ENCODE assay signal across 13 mouse cellular contexts in the genomic region with DNA sequence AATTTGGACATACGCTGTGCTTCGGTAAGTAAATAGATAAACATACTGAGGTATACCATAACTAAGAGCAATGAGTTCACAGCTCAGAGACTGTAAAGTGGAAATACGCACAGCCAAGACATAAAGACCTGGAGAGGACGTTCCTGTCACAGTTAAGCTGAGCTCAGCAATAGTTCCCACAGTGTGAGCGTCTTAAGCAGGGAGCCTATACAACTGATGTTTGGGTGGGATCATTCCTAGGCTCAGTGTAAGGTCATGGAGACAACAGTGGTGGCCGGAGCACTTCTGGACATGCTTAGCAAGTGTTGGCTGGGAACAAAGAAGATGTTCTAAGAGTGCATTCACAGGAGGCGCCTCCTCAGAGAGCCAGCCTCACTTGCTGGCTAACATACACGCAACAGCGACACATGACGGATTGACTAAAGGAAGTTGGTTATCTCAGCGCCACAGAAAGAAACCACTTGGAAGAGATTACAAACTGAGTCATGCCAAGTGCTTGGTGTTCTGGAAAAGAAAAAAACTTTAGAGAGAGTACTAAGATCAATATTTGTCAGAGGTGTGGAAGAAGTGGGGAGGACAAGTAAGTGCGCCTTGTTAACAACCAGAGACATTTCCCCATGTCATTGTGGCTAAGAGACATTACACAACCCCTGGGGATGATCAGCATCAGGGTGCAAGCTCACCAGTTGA. TPM values are rescaled to one million over a fixed set of nuclear protein-coding genes. Genes with fewer than 3 reads are reported as not detected.
DNase-seq lines count a peak whose midpoint lies in the region; ATAC-seq and TF ChIP-seq lines count a peak whose summit lies in the region.
"Had no signal": no experiment of that assay in that cellular context is flagged by ENCODE, and none has a peak within 500 bp of the region (broad histone marks: within the 10 kb centered on the region; RNA-seq: fewer than 3 reads in every experiment).

No protein-coding gene starts in this region.

- intact Hi-C loops in left cerebral cortex, postnatal 36 days (cut with DNase I): no loop called here

- no peaks in the 10 kb centered on the region for H3K36me3 ChIP-seq in lung, postnatal 0 days (ENCODE audit: insufficient read depth, low read length)
- H3K36me3 ChIP-seq in liver, embryonic 13.5 days: peaks cover 67% of the 10 kb centered on the region
- H3K36me3 ChIP-seq in stomach, embryonic 14.5 days (ENCODE audit: control insufficient read depth, insufficient read depth, low read length): no peaks in the 10 kb centered on the region
- H3K36me3 ChIP-seq: midbrain, embryonic 10.5 days had no signal

- peak overlapping the region; percentile 20; the same call in 1 of the 2 replicates for H3K27ac ChIP-seq in lung, postnatal 0 days (ENCODE audit: low read length)
- H3K27ac ChIP-seq in liver, embryonic 13.5 days: peak overlapping the region; percentile 99
- no peak overlapping the region; the same call in 1 of the 2 replicates for H3K27ac ChIP-seq in stomach, embryonic 14.5 days (ENCODE audit: low read length)
- H3K27ac ChIP-seq: hindbrain, postnatal 0 days; midbrain, embryonic 10.5 days had no signal

- peaks cover 6% of the 10 kb centered on the region; the same call in 1 of the 2 replicates for H3K4me1 ChIP-seq in lung, postnatal 0 days (ENCODE audit: insufficient read depth, low read depth, low read length)
- H3K4me1 ChIP-seq in lung, adult 2 months (ENCODE audit: control insufficient read depth, insufficient read depth, low read length): peaks cover 2% of the 10 kb centered on the region; the same call in 1 of the 2 replicates
- peaks cover 93% of the 10 kb centered on the region for H3K4me1 ChIP-seq in liver, embryonic 13.5 days (replicated peaks)
- H3K4me1 ChIP-seq in stomach, embryonic 14.5 days (ENCODE audit: control insufficient read depth, insufficient read depth, low read length): peaks cover 28% of the 10 kb centered on the region

- H3K9me3 ChIP-seq in lung, postnatal 0 days (ENCODE audit: low read length): no peaks in the 10 kb centered on the region
- no peaks in the 10 kb centered on the region for H3K9me3 ChIP-seq in liver, embryonic 13.5 days (replicated peaks)
- H3K9me3 ChIP-seq in stomach, embryonic 14.5 days (ENCODE audit: control insufficient read depth, low read depth, low read length): no peaks in the 10 kb centered on the region
- H3K9me3 ChIP-seq: midbrain, embryonic 10.5 days had no signal

- H3K9ac ChIP-seq in lung, postnatal 0 days (replicated peaks; ENCODE audit: low read depth): no peak overlapping the region
- peak overlapping the region; percentile 73 for H3K9ac ChIP-seq in liver, embryonic 13.5 days
- H3K9ac ChIP-seq in stomach, embryonic 14.5 days (replicated peaks; ENCODE audit: low read depth, low read length): no peak overlapping the region

- H3K27me3 ChIP-seq in lung, postnatal 0 days (replicated peaks; ENCODE audit: insufficient read depth, low read length): no peaks in the 10 kb centered on the region
- no peaks in the 10 kb centered on the region for H3K27me3 ChIP-seq in liver, embryonic 13.5 days
- H3K27me3 ChIP-seq in stomach, embryonic 14.5 days (ENCODE audit: control insufficient read depth, insufficient read depth, low read length): no peaks in the 10 kb centered on the region

- no peak overlapping the region for H3K4me3 ChIP-seq in lung, postnatal 0 days (ENCODE audit: low read depth, low read length)
- H3K4me3 ChIP-seq in lung, adult 2 months (replicated peaks; ENCODE audit: extremely low read depth, low read depth, low read length): no peak overlapping the region
- peak overlapping the region; percentile 39 for H3K4me3 ChIP-seq in liver, embryonic 13.5 days (replicated peaks)
- H3K4me3 ChIP-seq in stomach, embryonic 14.5 days (ENCODE audit: low read depth, low read length): no peak overlapping the region
- H3K4me3 ChIP-seq: midbrain, embryonic 10.5 days had no signal

- peak; percentile 74 for DNase-seq in lung, postnatal 0 days (ENCODE audit: low spot score)
- no peak for DNase-seq in lung, adult 2 months
- no peak for DNase-seq in liver, embryonic 13.5 days
- DNase-seq in ovary, postnatal 36 days (ENCODE audit: low spot score): no peak
- no peak for DNase-seq in adrenal gland, adult 2 months
- no peak for DNase-seq in left cerebral cortex, postnatal 36 days (ENCODE audit: low spot score in 2 of 2)
- DNase-seq: gastrocnemius, postnatal 14 days; kidney, postnatal 25 days; thymus, adult 18-20 months had no signal

- WGBS in lung, postnatal 0 days: 36% methylated on average over 12 of the region's 12 CpGs
- 42% methylated on average over 12 of the region's 12 CpGs for WGBS in lung, adult 2 months
- 24% methylated on average over 12 of the region's 12 CpGs for WGBS in liver, embryonic 13.5 days (ENCODE audit: insufficient replicate concordance)
- WGBS in stomach, embryonic 14.5 days: 62% methylated on average over 12 of the region's 12 CpGs

- TF ChIP-seq EP300 in lung, postnatal 0 days (IDR thresholded peaks at IDR 0.05): peak; percentile 74

- no peak for TF ChIP-seq POLR2A in lung, adult 2 months (IDR thresholded peaks at IDR 0.05; ENCODE audit: borderline replicate concordance, extremely low read depth, low read depth, low read length)

- no peak for TF ChIP-seq CTCF in lung, postnatal 0 days (IDR thresholded peaks at IDR 0.05)
- TF ChIP-seq CTCF in lung, adult 2 months (IDR thresholded peaks at IDR 0.05; ENCODE audit: insufficient read depth, low read length): no peak

- peak overlapping the region; percentile 28; the same call in 1 of the 2 replicates for H3K4me2 ChIP-seq in lung, postnatal 0 days (replicated peaks; ENCODE audit: low read depth, low read length)
- peak overlapping the region; percentile 73 for H3K4me2 ChIP-seq in liver, embryonic 13.5 days
- H3K4me2 ChIP-seq in stomach, embryonic 14.5 days (replicated peaks; ENCODE audit: low read depth, low read length): 0 out of 2 replicates have a peak overlapping the region, but pooled peaks have one; percentile 12

- ATAC-seq in lung, postnatal 0 days: peak; percentile 65
- peak; percentile 94 for ATAC-seq in erythroid progenitor cell, adult 5-6 weeks (replicated peaks; ENCODE audit: low FRiP score, poor library complexity, severe bottlenecking)
- ATAC-seq in liver, embryonic 13.5 days (ENCODE audit: low read depth): peak; percentile 89
- peak; percentile 51; the same call in 1 of the 2 replicates for ATAC-seq in stomach, embryonic 14.5 days (ENCODE audit: insufficient number of reproducible peaks, insufficient read depth, low FRiP score, low read depth)
- ATAC-seq: hindbrain, postnatal 0 days had no signal

RNA-seq across cellular contexts. Expression of a gene that starts 37.9 kb away (rescaled TPM):
- polyA plus RNA-seq in lung, postnatal 0 days (2015; fragmentation: Nextera tagmentation; extraction: Ambion mirVana): 2.6 and 2.7 TPM in 2 replicates
- polyA plus RNA-seq in lung, adult 2 months (2012; rRNA removed): 1.7 and 4.3 TPM in 2 replicates
- 132 TPM in 2 replicates for total RNA-seq in erythroid progenitor cell, adult 5-6 weeks (2015; ENCODE audit: low replicate concordance)
- total RNA-seq in erythroid progenitor cell, adult 5-6 weeks (2017; ENCODE audit: low replicate concordance): 137 and 158 TPM in 2 replicates
- polyA plus RNA-seq in liver, embryonic 13.5 days (2015; fragmentation: Nextera tagmentation; extraction: Ambion mirVana): 17.9 and 25.0 TPM in 2 replicates
- polyA plus RNA-seq in stomach, embryonic 14.5 days (2014; fragmentation: Nextera tagmentation; extraction: Ambion mirVana): 4.6 and 5.3 TPM in 2 replicates
- 1 to 10 TPM; 2.4 to 2.6 TPM for total RNA-seq in adrenal gland, adult 2 months (2021)
- polyA plus RNA-seq in adrenal gland, adult 2 months (2012; rRNA removed): 0.35 and 0.79 TPM in 2 replicates
- 1 to 10 TPM; 2.0 to 2.2 TPM for total RNA-seq in left cerebral cortex, postnatal 36 days (2021)

RNA-seq across cellular contexts. Expression of a gene that starts 59.1 kb away (rescaled TPM):
- polyA plus RNA-seq in lung, postnatal 0 days (2015; fragmentation: Nextera tagmentation; extraction: Ambion mirVana): 77.4 and 93.0 TPM in 2 replicates
- polyA plus RNA-seq in lung, adult 2 months (2012; rRNA removed): 70.0 and 97.8 TPM in 2 replicates
- 32.3 and 39.6 TPM in 2 replicates for total RNA-seq in erythroid progenitor cell, adult 5-6 weeks (2015; ENCODE audit: low replicate concordance)
- 18.0 and 18.3 TPM in 2 replicates for total RNA-seq in erythroid progenitor cell, adult 5-6 weeks (2017; ENCODE audit: low replicate concordance)
- polyA plus RNA-seq in liver, embryonic 13.5 days (2015; fragmentation: Nextera tagmentation; extraction: Ambion mirVana): 73.0 and 84.8 TPM in 2 replicates
- polyA plus RNA-seq in stomach, embryonic 14.5 days (2014; fragmentation: Nextera tagmentation; extraction: Ambion mirVana): 68.2 and 68.8 TPM in 2 replicates
- 100 to 1,000 TPM in 1 of 2 experiments, 10 to 100 TPM in 1; 85.5 to 566 TPM for total RNA-seq in adrenal gland, adult 2 months (2021)
- 322 and 833 TPM in 2 replicates for polyA plus RNA-seq in adrenal gland, adult 2 months (2012; rRNA removed)
- 10 to 100 TPM; 57.0 to 64.5 TPM for total RNA-seq in left cerebral cortex, postnatal 36 days (2021)

Comparison
In these comparisons a context has a peak if more than half of its experiments do, and no peak if none do; other contexts are left out.
1. H3K4me2 ChIP-seq: peak in every context shown above with its lines; median percentile 73 in liver, embryonic 13.5 days; 28 in lung, postnatal 0 days; 12 in stomach, embryonic 14.5 days.